Mouse (Mus musculus): ENCODE data around the gene Mettl27.
A peak's percentile ranks its signal among the peaks of the same experiment; 100 is the strongest.
"Not testable (repeated sequence)": the region's sequence is repeated elsewhere in the genome, so short reads cannot be mapped to it uniquely, and the experiment has no call there.

Mettl27 gene

GRCm38 (mm10) chr5:134951053-134951884 lies 19.1 kb downstream of the Mettl27 start:
- no peak for DNase-seq (ENCODE audit: low read depth, low spot score)

GRCm38 (mm10) chr5:134955491-134955890 lies 23.3 kb downstream of the Mettl27 start:
- no peak for DNase-seq (ENCODE audit: low read depth, low spot score)

GRCm38 (mm10) chr5:134959114-134959513 lies 26.9 kb downstream of the Mettl27 start:
- DNase-seq (ENCODE audit: low read depth, low spot score) = no peak

- DNase-seq (ENCODE audit: low read depth, low spot score) = no peak
These were observed 28.3 kb downstream of the Mettl27 start for GRCm38 (mm10) chr5:134960430-134960829.

- no peak for DNase-seq (ENCODE audit: low read depth, low spot score)
These were observed 29.4 kb downstream of the Mettl27 start for GRCm38 (mm10) chr5:134961519-134961918.

- DNase-seq (ENCODE audit: low read depth, low spot score) = no peak
These were observed 31.4 kb downstream of the Mettl27 start for GRCm38 (mm10) chr5:134963546-134963945.

- not testable (repeated sequence) for DNase-seq (ENCODE audit: low read depth, low spot score)
These were observed 32.5 kb downstream of the Mettl27 start for GRCm38 (mm10) chr5:134964655-134965054.

GRCm38 (mm10) chr5:134965473-134965851 lies 33.3 kb downstream of the Mettl27 start:
- no peak for DNase-seq (ENCODE audit: low read depth, low spot score)

- peak; percentile 89 for DNase-seq (ENCODE audit: low read depth, low spot score)
These were observed 34.0 kb downstream of the Mettl27 start for GRCm38 (mm10) chr5:134965852-134966821.

GRCm38 (mm10) chr5:134967164-134967944 lies 35.2 kb downstream of the Mettl27 start:
- no peak for DNase-seq (ENCODE audit: low read depth, low spot score)

- DNase-seq (ENCODE audit: low read depth, low spot score) = no peak
These were observed 38.5 kb downstream of the Mettl27 start for GRCm38 (mm10) chr5:134970671-134971070.

- no peak for DNase-seq (ENCODE audit: low read depth, low spot score)
These were observed 40.9 kb downstream of the Mettl27 start for GRCm38 (mm10) chr5:134973081-134973480.

- no peak for DNase-seq (ENCODE audit: low read depth, low spot score)
These were observed 41.4 kb downstream of the Mettl27 start for GRCm38 (mm10) chr5:134973526-134973925.

- DNase-seq (ENCODE audit: low read depth, low spot score) = no peak
These were observed 42.1 kb downstream of the Mettl27 start for GRCm38 (mm10) chr5:134974294-134974693.

GRCm38 (mm10) chr5:134974921-134975320 lies 42.8 kb downstream of the Mettl27 start:
- DNase-seq (ENCODE audit: low read depth, low spot score) = no peak

GRCm38 (mm10) chr5:134976164-134976563 lies 44.0 kb downstream of the Mettl27 start:
- no peak for DNase-seq (ENCODE audit: low read depth, low spot score)

- DNase-seq (ENCODE audit: low read depth, low spot score) = no peak
These were observed 44.5 kb downstream of the Mettl27 start for GRCm38 (mm10) chr5:134976577-134977250.

GRCm38 (mm10) chr5:134977837-134978236 lies 45.7 kb downstream of the Mettl27 start:
- DNase-seq (ENCODE audit: low read depth, low spot score) = no peak

- DNase-seq (ENCODE audit: low read depth, low spot score) = no peak
These were observed 49.0 kb downstream of the Mettl27 start for GRCm38 (mm10) chr5:134981149-134981548.

GRCm38 (mm10) chr5:134983111-134983510 lies 50.9 kb downstream of the Mettl27 start:
- DNase-seq (ENCODE audit: low read depth, low spot score) = no peak

GRCm38 (mm10) chr5:134983771-134984170 lies 51.6 kb downstream of the Mettl27 start:
- DNase-seq (ENCODE audit: low read depth, low spot score) = no peak

Data from WW6 (cell line).